Mouse (Mus musculus) adrenal gland, adult 18-20 months (tissue): ENCODE results near the gene Cyb5r4. TPM values are rescaled to one million over a fixed set of nuclear protein-coding genes. Genes with fewer than 3 reads are reported as not detected.
"Not testable (repeated sequence)": the region's sequence is repeated elsewhere in the genome, so short reads cannot be mapped to it uniquely, and the experiment has no call there.

ENCODE experiments used
- DNase-seq, 2 experiments: peaks; one replicate each; pipeline ENCODE4 v3.0.0; 2021 to 2022; ENCODE audit warnings: low spot score in 2 of 2
- long read RNA-seq, 2 experiments: library from polyadenylated mRNA; stranded (forward); transcript quantifications; one replicate each; pipeline ENCODE4 v2.0.0; 2021
- total RNA-seq, 2 experiments: library from RNA; stranded (reverse); gene quantifications; 1 replicate in 1 of 2; 2 replicates in 1 of 2; pipeline ENCODE4 v1.2.3; 2021

Gene Cyb5r4
- total RNA-seq = 10 to 100 TPM; 37.0 to 41.4 TPM
- long read RNA-seq, experiment 1, transcript Cyb5r4-201 (16 exons, 2,644 nt) = major isoform, 75 of 87 reads
- long read RNA-seq, experiment 1, partial matches to known transcripts = 3 of 87 reads
- long read RNA-seq, experiment 1, other reads (novel, unspliced or antisense) = 9 of 87 reads
- long read RNA-seq, experiment 2, transcript Cyb5r4-201 (16 exons, 2,644 nt) = major isoform, 246 of 276 reads
- long read RNA-seq, experiment 2, partial matches to known transcripts = 4 of 276 reads
- long read RNA-seq, experiment 2, other reads (novel, unspliced or antisense) = 25 of 276 reads

DNA sequence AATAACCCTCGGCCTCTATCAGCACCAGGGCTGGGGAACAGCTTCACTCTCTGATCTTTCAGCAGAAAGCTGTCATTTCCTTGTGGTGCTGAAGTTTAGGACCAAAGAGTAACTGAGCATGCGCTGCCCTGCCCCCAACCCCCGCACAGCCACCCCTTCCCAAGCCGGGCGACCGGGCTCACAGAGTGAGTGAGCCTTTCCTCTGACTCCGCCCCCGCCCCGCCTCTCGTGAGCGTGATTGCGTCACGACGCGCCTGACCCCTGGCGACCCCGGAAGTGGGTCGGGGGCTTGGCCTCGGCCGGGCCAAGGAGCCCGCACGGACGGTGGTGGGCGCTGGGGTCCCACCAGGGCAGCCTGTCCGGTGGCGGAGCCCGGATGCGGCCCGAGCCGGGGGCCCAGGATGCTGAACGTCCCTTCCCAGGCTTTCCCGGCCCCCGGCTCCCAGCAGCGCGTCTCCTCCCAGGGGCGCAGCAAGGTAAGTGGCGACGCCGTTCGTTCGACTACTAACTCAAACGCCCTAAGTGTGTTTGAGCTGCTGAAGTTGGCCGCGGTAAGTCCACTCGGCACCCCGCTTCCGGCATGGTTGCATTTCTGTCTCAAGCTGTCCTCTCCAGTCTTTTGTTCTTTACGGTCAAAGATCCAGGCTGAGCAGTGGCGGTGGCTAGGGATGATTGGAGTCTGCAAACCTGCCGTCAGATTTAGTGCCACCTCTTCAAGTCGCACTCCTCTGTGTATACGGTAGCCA is at the start of gene Cyb5r4:
Gene Cyb5r4 (plus strand): TSS at position 237 of the 746 bp plus-strand sequence.
- DNase-seq = peak; percentile 95 to 97

DNA sequence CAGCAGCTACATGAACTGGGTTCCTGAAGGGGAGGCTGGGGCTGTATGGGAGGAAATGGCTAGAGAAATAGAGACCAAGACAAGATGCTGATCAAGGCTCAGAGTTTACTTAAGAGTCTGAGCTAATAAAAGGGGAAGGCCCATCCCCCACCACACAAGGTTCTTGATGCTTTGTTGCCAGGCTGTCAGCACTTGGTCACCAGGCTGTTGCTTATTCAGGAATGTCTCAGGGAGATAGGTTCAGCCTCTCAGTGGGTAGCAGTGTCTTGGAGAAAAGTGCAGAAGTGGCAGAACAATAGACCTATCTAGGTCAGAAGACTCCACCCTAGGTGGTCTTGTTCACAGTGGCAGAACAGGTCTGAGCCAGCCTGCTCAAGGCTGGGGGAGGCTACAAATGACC is 49.3 kb upstream of the Cyb5r4 start:
- DNase-seq = not testable (repeated sequence)

DNA sequence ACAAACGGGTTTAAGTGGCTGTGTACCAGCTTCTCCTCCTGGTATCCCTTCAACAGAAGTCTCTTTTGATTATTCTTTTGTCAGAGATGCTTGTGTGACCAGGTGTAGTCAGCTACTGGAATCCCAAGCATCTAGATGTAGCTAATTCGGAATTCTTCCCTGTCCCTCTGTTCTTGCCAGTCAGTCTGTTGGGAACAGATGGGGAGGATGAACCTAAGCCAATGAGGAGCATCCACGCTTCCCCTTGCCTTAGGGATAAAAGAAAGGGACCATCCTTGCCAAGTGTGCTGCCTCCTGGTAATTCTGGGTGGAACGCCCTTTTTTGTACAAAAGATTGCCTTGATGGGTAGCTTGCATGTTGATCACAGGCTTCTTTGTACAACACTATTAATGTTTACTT is 48.3 kb upstream of the Cyb5r4 start:
- DNase-seq = no peak

- DNase-seq = peak in 1 of 2 experiments; percentile 18
These were observed 44.9 kb upstream of the Cyb5r4 start for GRCm38 (mm10) chr9:86976896-86977295.

DNA sequence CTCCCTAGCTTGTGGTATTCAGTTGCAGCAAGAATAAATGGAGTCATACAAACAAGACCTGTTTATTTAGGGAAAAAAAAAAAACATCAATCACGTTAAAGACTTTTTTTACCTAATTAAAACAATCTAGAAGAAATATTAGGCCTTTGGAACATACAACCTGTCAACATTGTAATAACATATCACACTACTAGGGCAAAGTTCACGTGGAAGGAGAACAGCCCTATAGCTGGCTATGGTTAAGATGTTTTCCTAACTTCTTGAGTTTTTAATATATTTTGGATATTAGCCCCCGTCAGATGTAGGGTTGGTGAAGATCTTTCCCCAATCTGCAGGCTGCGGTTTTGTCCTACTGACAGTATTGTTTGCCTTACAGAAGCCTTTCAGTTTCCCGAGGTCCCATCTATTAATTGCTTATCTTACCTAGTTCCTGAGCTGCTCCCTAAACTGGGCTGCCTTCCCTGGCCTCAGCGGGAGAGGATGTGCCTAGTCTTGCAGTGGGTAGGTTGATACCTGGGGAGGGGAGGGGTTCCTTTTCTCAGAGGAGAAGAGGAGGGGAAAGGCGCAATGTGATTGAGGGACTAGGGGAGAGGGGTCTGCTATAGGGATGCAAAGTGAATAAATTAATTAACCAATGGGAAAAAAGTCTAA is 43.4 kb upstream of the Cyb5r4 start:
- no peak for DNase-seq

GRCm38 (mm10) chr9:86980048-86980447 is 41.8 kb upstream of the Cyb5r4 start:
- no peak for DNase-seq

- DNase-seq = no peak
These were observed 40.9 kb upstream of the Cyb5r4 start for GRCm38 (mm10) chr9:86980942-86981341.

DNA sequence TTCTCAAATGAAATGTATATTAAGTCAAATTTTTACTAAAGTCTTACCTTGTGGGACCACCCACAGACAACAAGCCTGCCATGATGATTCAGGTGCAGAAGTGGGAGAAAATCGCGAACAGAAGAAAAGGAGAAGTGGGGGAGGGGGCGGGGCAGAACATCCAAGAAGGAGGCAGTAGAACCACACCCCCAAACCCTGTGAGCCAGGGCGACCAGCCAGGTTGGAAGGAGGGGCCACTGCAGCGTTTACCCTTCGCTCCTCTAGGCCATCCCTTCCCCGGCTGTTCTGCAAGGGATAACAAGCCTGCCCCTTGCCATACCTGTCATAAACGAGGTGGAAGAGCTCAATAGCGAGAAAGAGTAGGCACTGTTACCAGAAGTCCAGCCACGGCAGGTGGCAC is 40.3 kb upstream of the Cyb5r4 start:
- no peak for DNase-seq

- no peak for DNase-seq
These were observed 37.2 kb upstream of the Cyb5r4 start for GRCm38 (mm10) chr9:86984583-86984982.

GRCm38 (mm10) chr9:86985105-86985504 is 36.7 kb upstream of the Cyb5r4 start:
- no peak for DNase-seq

- DNase-seq = no peak
These were observed 35.0 kb upstream of the Cyb5r4 start for GRCm38 (mm10) chr9:86986703-86987296.

GRCm38 (mm10) chr9:86989822-86990221 is 32.0 kb upstream of the Cyb5r4 start:
- no peak for DNase-seq

- no peak for DNase-seq
These were observed 30.1 kb upstream of the Cyb5r4 start for GRCm38 (mm10) chr9:86991758-86992157.

- no peak for DNase-seq
These were observed 24.6 kb upstream of the Cyb5r4 start for GRCm38 (mm10) chr9:86997046-86997691.

- DNase-seq = peak in 1 of 2 experiments; percentile 43
These were observed 21.7 kb upstream of the Cyb5r4 start for GRCm38 (mm10) chr9:86999956-87000582.

DNA sequence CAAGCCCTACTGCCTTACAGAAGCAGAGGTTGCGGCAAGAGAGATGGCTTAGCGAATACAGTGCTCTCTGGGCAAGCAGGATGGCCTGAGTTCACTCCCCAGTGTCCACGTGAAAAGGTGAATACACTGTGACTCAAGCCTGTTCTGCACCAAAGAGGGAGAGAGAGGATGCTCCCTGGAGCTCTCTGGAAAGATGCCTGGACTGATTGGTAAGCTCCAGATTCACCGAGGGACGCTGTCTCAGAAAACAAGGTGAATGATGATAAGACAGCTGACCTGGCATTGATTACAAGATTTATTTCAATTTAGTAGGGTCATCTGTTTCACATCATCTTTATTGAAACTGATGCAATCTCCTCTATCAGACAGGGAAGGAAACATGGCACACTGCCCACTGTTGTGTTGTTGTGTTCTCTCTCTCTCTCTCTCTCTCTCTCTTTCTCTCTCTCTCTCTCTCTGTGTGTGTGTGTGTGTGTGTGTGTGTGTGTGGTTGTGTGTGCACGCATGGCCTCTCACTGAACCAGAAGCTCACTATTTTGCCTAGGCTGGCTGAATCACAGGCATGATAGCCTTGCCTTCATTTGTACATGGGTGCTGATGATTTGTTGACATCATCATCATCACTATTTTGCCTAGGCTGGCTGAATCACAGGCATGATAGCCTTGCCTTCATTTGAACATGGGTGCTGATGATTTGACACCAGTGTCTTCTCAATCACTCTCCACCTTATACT is 16.9 kb upstream of the Cyb5r4 start:
- DNase-seq = no peak

- DNase-seq = no peak
These were observed 16.4 kb upstream of the Cyb5r4 start for GRCm38 (mm10) chr9:87005435-87005779.

GRCm38 (mm10) chr9:87008507-87008906 is 13.3 kb upstream of the Cyb5r4 start:
- no peak for DNase-seq

DNA sequence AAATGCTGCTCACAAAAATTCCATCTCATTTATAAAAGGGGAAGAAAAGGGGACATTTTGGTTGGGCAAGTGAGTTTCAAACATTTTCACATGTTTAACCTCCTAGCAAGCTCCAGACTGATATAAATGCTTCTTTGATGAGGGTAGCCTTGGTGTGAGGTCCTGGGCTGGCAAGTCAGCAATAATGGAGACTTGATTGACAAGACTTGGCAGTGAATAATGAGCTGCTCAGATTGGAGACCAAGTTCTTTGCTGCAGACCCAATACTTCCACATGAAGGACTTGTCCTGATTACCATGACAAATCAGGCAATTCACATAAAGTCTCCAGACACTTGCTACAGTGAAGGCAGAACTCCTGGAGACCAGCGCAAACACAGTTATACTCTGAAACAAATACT is 12.9 kb upstream of the Cyb5r4 start:
- no peak for DNase-seq
